Mouse (Mus musculus): ENCODE data around the gene Foxp1.

DNA sequence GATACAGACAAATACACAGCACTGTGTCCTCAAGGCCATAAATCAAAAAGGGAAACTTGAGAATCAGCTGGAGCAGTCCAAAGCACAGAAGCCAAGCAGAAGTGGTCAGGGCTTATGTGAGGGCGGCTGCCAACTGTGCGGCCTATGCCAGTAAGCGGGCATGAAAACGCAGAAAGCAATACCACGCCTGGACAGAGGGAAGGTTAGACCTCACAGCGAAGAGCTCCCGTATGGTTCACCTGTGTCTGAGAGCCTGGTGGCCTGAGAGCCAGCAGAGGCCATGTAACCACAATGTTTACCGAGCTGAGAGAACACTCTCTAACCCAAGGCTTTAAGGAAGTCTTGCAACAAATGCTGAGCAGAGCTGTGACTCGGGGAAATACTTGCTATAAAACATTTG, 524.8 kb downstream of the Foxp1 start:
- TF ChIP-seq CTCF (IDR thresholded peaks at IDR 0.05; ENCODE audit: low read depth, low read length) (no peak), POLR2A (IDR thresholded peaks at IDR 0.05; ENCODE audit: borderline replicate concordance, low read depth, low read length) (no peak)
